Mouse (Mus musculus) heart, postnatal 0 days (tissue): ENCODE measurements around the gene Srpr.

ENCODE experiments used
- CTCF ChIP-seq: IDR thresholded peaks from 2 replicates; pipeline ENCODE4 v1.5.1; 2016; ENCODE audit warnings: antibody characterized with exemption, control low read depth, low read depth
- EP300 ChIP-seq: IDR thresholded peaks from 2 replicates; pipeline ENCODE4 v1.6.1; 2016; ENCODE audit warnings: antibody characterized with exemption, low read depth

- TF ChIP-seq CTCF (no peak), EP300 (no peak)
These were observed 90.4 kb downstream of the Srpr start for GRCm38 (mm10) chr9:35290417-35290816.
